Mouse (Mus musculus) neural tube, embryonic 11.5 days (tissue): Measurements from ENCODE around the gene Tmem270. TPM values are rescaled to one million over a fixed set of nuclear protein-coding genes. Genes with fewer than 3 reads are reported as not detected.

Source experiments
- ATAC-seq: fragments of 200-750 bp; cut with Nextera tagmentation; 2 replicates; pipeline ENCODE4 v1.8.0; 2017; ENCODE audit warnings: moderate number of reproducible peaks, mild to moderate bottlenecking, moderate TSS enrichment, moderate library complexity; ENCODE audit not compliant: insufficient read depth, low FRiP score, low TSS enrichment
- DNase-seq: peaks from one replicate; pipeline ENCODE4 v3.0.0-alpha.2; 2015; ENCODE audit warnings: low spot score
- H3K27ac ChIP-seq: fragments of 300-500 bp; sonication (generic); 2 replicates; pipeline ENCODE4 v1.5.1; 2014; ENCODE audit warnings: low read depth, mild to moderate bottlenecking, low read length
- H3K27me3 ChIP-seq: fragments of 300-500 bp; sonication (generic); 2 replicates; pipeline ENCODE4 v1.6.1; 2014; ENCODE audit warnings: mild to moderate bottlenecking, low read length, mixed read lengths; ENCODE audit not compliant: control insufficient read depth, insufficient read depth
- H3K36me3 ChIP-seq: fragments of 300-500 bp; sonication (generic); 2 replicates; pipeline ENCODE4 v1.6.1; 2014; ENCODE audit warnings: mild to moderate bottlenecking, low read length, moderate library complexity, mixed read lengths; ENCODE audit not compliant: control insufficient read depth, insufficient read depth
- H3K4me1 ChIP-seq: fragments of 300-500 bp; sonication (generic); 2 replicates; pipeline ENCODE4 v1.6.1; 2014; ENCODE audit warnings: low read length, mixed read lengths; ENCODE audit not compliant: control insufficient read depth, insufficient read depth
- H3K4me2 ChIP-seq: fragments of 300-500 bp; sonication (generic); 2 replicates; pipeline ENCODE4 v1.6.1; 2014; ENCODE audit warnings: low read depth, mild to moderate bottlenecking, moderate library complexity
- H3K4me3 ChIP-seq: fragments of 300-500 bp; sonication (generic); 2 replicates; pipeline ENCODE4 v1.5.1; 2014; ENCODE audit warnings: low read depth, low read length
- H3K9ac ChIP-seq: fragments of 300-500 bp; sonication (generic); 2 replicates; pipeline ENCODE4 v1.6.1; 2014; ENCODE audit warnings: mild to moderate bottlenecking, low read length
- H3K9me3 ChIP-seq: fragments of 300-500 bp; sonication (generic); 2 replicates; pipeline ENCODE4 v1.6.1; 2016; ENCODE audit warnings: low read length; ENCODE audit not compliant: control insufficient read depth
- WGBS: fragments of 180-500 bp; shearing (Covaris S2); extraction: QIAGEN DNeasy Blood & Tissue Kit; methylation state at CpG from one replicate; pipeline ENCODE4 v1.1.7; 2014; 5-methylcytosine and 5-hydroxymethylcytosine counted together
- polyA plus RNA-seq: library from polyadenylated mRNA; unstranded; fragments of >200 nt; fragmentation: Nextera tagmentation; extraction: Ambion mirVana; gene quantifications from 2 replicates; pipeline ENCODE4 v1.2.1, GENCODE M21; 2014

Tmem270 gene
- polyA plus RNA-seq, 1 experiment from 2014 or later = not detected

DNA sequence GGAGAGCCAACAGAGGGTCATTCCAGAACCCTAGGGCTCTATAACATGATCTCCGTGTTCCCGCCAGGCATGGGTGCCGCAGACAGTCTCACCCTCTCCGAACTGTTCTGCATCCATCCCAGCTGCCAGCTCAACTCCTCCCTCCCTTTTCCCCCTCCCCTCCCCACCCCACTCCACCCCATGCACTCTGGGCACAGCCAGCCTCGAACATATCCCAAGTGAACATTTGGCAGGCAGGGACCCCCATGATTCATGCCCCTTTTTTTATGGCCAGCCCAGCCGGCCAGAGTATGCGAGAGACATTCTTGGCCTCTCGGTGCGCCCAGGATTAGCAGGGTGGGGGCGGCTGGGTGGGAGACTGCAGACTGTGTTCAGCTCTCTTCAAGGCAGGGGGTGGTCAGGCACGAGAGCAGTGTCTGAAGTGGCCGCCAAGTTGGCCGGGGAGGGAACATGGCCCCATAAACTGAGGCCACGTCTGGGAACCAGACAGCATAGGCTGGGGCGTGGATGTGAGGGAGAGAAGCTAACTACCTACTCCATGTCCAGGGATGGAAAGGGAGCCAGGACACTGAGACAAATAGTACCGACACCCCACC, 44.5 kb downstream of the Tmem270 start:
- Histone ChIP-seq H3K4me3 (no peak overlapping the region), H3K27me3 (no peaks in the 10 kb centered on the region), H3K27ac (no peak overlapping the region), H3K9ac (no peak overlapping the region), H3K4me2 (no peak overlapping the region), H3K4me1 (no peaks in the 10 kb centered on the region), H3K36me3 (no peaks in the 10 kb centered on the region), H3K9me3 (no peaks in the 10 kb centered on the region)
- 70% methylated on average over 16 of the region's 16 CpGs for WGBS
- no peak for DNase-seq
- no peak for ATAC-seq

DNA sequence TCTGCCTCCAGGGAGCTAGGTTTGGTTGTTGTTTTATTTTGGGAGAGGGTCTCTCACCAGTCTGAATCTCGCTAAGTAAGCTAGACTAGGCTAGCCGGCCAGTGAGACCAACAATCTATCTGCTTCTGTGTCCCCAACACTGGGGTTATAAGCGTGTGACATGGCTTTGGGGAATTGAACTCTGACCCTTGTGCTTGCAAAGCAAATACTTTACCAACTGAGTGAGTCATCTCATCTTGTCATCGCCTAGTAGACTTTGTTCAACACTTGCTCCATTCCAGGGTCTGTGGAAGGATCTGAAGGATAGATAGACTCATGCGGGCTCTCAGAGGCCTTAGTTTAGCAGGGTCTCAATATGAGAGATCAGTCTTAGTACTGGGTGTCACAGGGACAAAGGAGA, 47.3 kb downstream of the Tmem270 start:
- ATAC-seq (no peak), DNase-seq (no peak)
- Histone ChIP-seq H3K27ac (no peak overlapping the region), H3K9me3 (no peaks in the 10 kb centered on the region), H3K4me3 (no peak overlapping the region), H3K36me3 (no peaks in the 10 kb centered on the region), H3K27me3 (no peaks in the 10 kb centered on the region), H3K4me2 (no peak overlapping the region), H3K9ac (no peak overlapping the region), H3K4me1 (no peaks in the 10 kb centered on the region)
- WGBS = 86% methylated on average over 5 of the region's 5 CpGs

- ATAC-seq = no peak
Measured at GRCm38 (mm10) chr5:134858378-134858777, 48.2 kb downstream of the Tmem270 start.

DNA sequence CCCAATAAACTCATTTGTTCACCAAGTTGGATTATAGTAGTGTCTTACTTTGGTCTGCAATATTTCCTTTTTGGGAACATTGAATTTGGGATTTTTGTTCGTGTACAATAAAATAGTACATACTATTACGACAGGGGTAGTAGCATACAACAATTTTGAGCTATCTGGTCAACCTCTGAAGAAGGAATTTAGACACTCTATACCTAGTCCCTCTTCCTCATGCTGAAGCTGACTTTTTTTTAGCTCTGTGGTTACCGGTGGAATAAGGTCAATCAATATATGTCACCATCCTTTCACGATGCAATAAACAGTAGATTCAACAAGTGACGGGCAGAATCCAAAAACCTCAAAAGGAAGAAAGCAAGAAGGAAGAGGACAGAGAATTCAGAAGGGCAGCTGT, 53.7 kb downstream of the Tmem270 start:
- H3K36me3 ChIP-seq = no peaks in the 10 kb centered on the region
- 85% methylated on average over 5 of the region's 5 CpGs for WGBS
- H3K4me2 ChIP-seq = no peak overlapping the region
- H3K9me3 ChIP-seq = no peaks in the 10 kb centered on the region
- no peak overlapping the region for H3K4me3 ChIP-seq
- no peaks in the 10 kb centered on the region for H3K27me3 ChIP-seq
- H3K27ac ChIP-seq = no peak overlapping the region
- no peak for DNase-seq
- no peak overlapping the region for H3K9ac ChIP-seq
- H3K4me1 ChIP-seq = no peaks in the 10 kb centered on the region
- ATAC-seq = no peak

More at GRCm38 (mm10) chr5:134858378-134858777, 48.2 kb downstream of the Tmem270 start:
- no peaks in the 10 kb centered on the region for H3K9me3 ChIP-seq
- no peaks in the 10 kb centered on the region for H3K36me3 ChIP-seq
- no peak overlapping the region for H3K27ac ChIP-seq
- H3K9ac ChIP-seq = no peak overlapping the region
- no peak for DNase-seq
- no peak overlapping the region for H3K4me3 ChIP-seq
- no peaks in the 10 kb centered on the region for H3K4me1 ChIP-seq
- 84% methylated on average over 10 of the region's 10 CpGs for WGBS
- no peak overlapping the region for H3K4me2 ChIP-seq
- no peaks in the 10 kb centered on the region for H3K27me3 ChIP-seq

Other genes starting within 250 kb of the Tmem270 start
- gene Limk1, start 218.1 kb downstream of the Tmem270 start, polyA plus RNA-seq = 10.3 and 11.4 TPM in 2 replicates
- gene Eln, start 159.4 kb downstream of the Tmem270 start, polyA plus RNA-seq = 2.6 and 3.1 TPM in 2 replicates
- 2.4 and 4.0 TPM in 2 replicates for gene Cldn13, start 8.8 kb upstream of the Tmem270 start, polyA plus RNA-seq
- 8.7 and 11.6 TPM in 2 replicates for gene Mettl27, start 25.6 kb upstream of the Tmem270 start, polyA plus RNA-seq
- gene Cldn4, start 40.2 kb upstream of the Tmem270 start, polyA plus RNA-seq = 7.5 and 8.9 TPM in 2 replicates
- 2.2 and 3.1 TPM in 2 replicates for gene Cldn3, start 79.5 kb upstream of the Tmem270 start, polyA plus RNA-seq
- gene Abhd11, start 102.4 kb upstream of the Tmem270 start, polyA plus RNA-seq = 45.9 and 46.3 TPM in 2 replicates
- gene Stx1a, start 116.7 kb upstream of the Tmem270 start, polyA plus RNA-seq = 25.4 and 36.6 TPM in 2 replicates
- gene Dnajc30, start 157.5 kb upstream of the Tmem270 start, polyA plus RNA-seq = 26.6 and 28.3 TPM in 2 replicates
- gene Bud23, start 158.2 kb upstream of the Tmem270 start, polyA plus RNA-seq = 126 and 141 TPM in 2 replicates
- 11.1 and 13.6 TPM in 2 replicates for gene Vps37d, start 171.5 kb upstream of the Tmem270 start, polyA plus RNA-seq
- 0.60 and 0.65 TPM in 2 replicates for gene Mlxipl, start 183.2 kb upstream of the Tmem270 start, polyA plus RNA-seq
- gene Tbl2, start 242.9 kb upstream of the Tmem270 start, polyA plus RNA-seq = 19.3 and 23.2 TPM in 2 replicates